Mouse (Mus musculus): ENCODE data around the gene Krtcap3.

The Krtcap3 gene

GRCm38 (mm10) chr5:31253806-31254205 is 2.3 kb downstream of the Krtcap3 start:
- DNase-seq: no peak

GRCm38 (mm10) chr5:31254452-31254851 is 3.0 kb downstream of the Krtcap3 start:
- peak; percentile 78 for DNase-seq

- no peak for DNase-seq
Measured at GRCm38 (mm10) chr5:31254901-31255300, 3.4 kb downstream of the Krtcap3 start.

- DNase-seq: no peak
Measured at GRCm38 (mm10) chr5:31255381-31255780, 3.9 kb downstream of the Krtcap3 start.

GRCm38 (mm10) chr5:31255971-31256370 is 4.5 kb downstream of the Krtcap3 start:
- DNase-seq: no peak

GRCm38 (mm10) chr5:31257616-31258015 is 6.1 kb downstream of the Krtcap3 start:
- no peak for DNase-seq

GRCm38 (mm10) chr5:31266101-31266500 is 14.6 kb downstream of the Krtcap3 start:
- DNase-seq: no peak

GRCm38 (mm10) chr5:31267686-31268085 is 16.2 kb downstream of the Krtcap3 start:
- no peak for DNase-seq

GRCm38 (mm10) chr5:31273018-31273417 is 21.5 kb downstream of the Krtcap3 start:
- no peak for DNase-seq

- no peak for DNase-seq
Measured at GRCm38 (mm10) chr5:31279245-31279988, 27.9 kb downstream of the Krtcap3 start.

GRCm38 (mm10) chr5:31288225-31288624 is 36.7 kb downstream of the Krtcap3 start:
- no peak for DNase-seq

GRCm38 (mm10) chr5:31288655-31289054 is 37.2 kb downstream of the Krtcap3 start:
- DNase-seq: no peak

GRCm38 (mm10) chr5:31289626-31290230 is 38.2 kb downstream of the Krtcap3 start:
- no peak for DNase-seq

GRCm38 (mm10) chr5:31290521-31291360 is 39.2 kb downstream of the Krtcap3 start, which contains the start of gene Ift172:
Ift172 (minus strand) TSS chr5:31291116.
- DNase-seq: peak; percentile 98

GRCm38 (mm10) chr5:31291361-31291688 is 39.8 kb downstream of the Krtcap3 start:
- no peak for DNase-seq

- DNase-seq: no peak
Measured at GRCm38 (mm10) chr5:31294964-31295605, 43.6 kb downstream of the Krtcap3 start.

- DNase-seq: peak; percentile 43
Measured at GRCm38 (mm10) chr5:31295606-31296141, 44.2 kb downstream of the Krtcap3 start, which contains the start of gene Fndc4. Fndc4 (minus strand) TSS chr5:31296080.

- no peak for DNase-seq
Measured at GRCm38 (mm10) chr5:31297047-31297757, 45.7 kb downstream of the Krtcap3 start, which contains the start of gene Gckr. Gckr (plus strand) TSS chr5:31297443.

- DNase-seq: no peak
Measured at GRCm38 (mm10) chr5:31297981-31298380, 46.5 kb downstream of the Krtcap3 start.

GRCm38 (mm10) chr5:31298486-31298885 is 47.0 kb downstream of the Krtcap3 start:
- DNase-seq: no peak

GRCm38 (mm10) chr5:31301866-31302265 is 50.4 kb downstream of the Krtcap3 start:
- no peak for DNase-seq

Measured in lung, postnatal 10 days (tissue).